Mouse (Mus musculus) limb, embryonic 14.5 days (tissue): ENCODE measurements around the gene Chsy1. TPM values are rescaled to one million over a fixed set of nuclear protein-coding genes. Genes with fewer than 3 reads are reported as not detected.
A peak's percentile ranks its signal among the peaks of the same experiment; 100 is the strongest.

Experiments
- ATAC-seq: fragments of 200-750 bp; cut with Nextera tagmentation; 2 replicates; pipeline ENCODE4 v1.8.0; 2017; ENCODE audit warnings: low read depth, moderate number of reproducible peaks, moderate TSS enrichment; ENCODE audit not compliant: low FRiP score
- DNase-seq: peaks from one replicate; pipeline ENCODE4 v3.0.0-alpha.2; 2015; ENCODE audit warnings: low spot score
- H3K27ac ChIP-seq: fragments of 300-500 bp; sonication (generic); replicated peaks from 2 replicates; pipeline ENCODE4 v1.5.1; 2014; ENCODE audit warnings: low read depth, mild to moderate bottlenecking, low read length, moderate library complexity, mixed read lengths
- H3K27me3 ChIP-seq: fragments of 300-500 bp; sonication (generic); 2 replicates; pipeline ENCODE4 v1.6.1; 2014; ENCODE audit warnings: low read length, mixed read lengths; ENCODE audit not compliant: control insufficient read depth, insufficient read depth
- H3K36me3 ChIP-seq: fragments of 300-500 bp; sonication (generic); 2 replicates; pipeline ENCODE4 v1.6.1; 2014; ENCODE audit warnings: mild to moderate bottlenecking, low read length, moderate library complexity, mixed read lengths; ENCODE audit not compliant: control insufficient read depth, insufficient read depth
- H3K4me1 ChIP-seq: fragments of 300-500 bp; sonication (generic); 2 replicates; pipeline ENCODE4 v1.6.1; 2014; ENCODE audit warnings: antibody characterized with exemption, low read length, mixed read lengths; ENCODE audit not compliant: control insufficient read depth, insufficient read depth
- H3K4me2 ChIP-seq: fragments of 300-500 bp; sonication (generic); replicated peaks from 2 replicates; pipeline ENCODE4 v1.6.1; 2014; ENCODE audit warnings: low read depth, mild to moderate bottlenecking, low read length, moderate library complexity; ENCODE audit not compliant: severe bottlenecking
- H3K4me3 ChIP-seq: fragments of 300-500 bp; sonication (generic); replicated peaks from 2 replicates; pipeline ENCODE4 v1.5.1; 2014; ENCODE audit warnings: low read length
- H3K9ac ChIP-seq: fragments of 300-500 bp; sonication (generic); 2 replicates; pipeline ENCODE4 v1.6.1; 2014; ENCODE audit warnings: mild to moderate bottlenecking, low read depth, low read length, moderate library complexity; ENCODE audit not compliant: severe bottlenecking
- H3K9me3 ChIP-seq: fragments of 300-500 bp; sonication (generic); 2 replicates; pipeline ENCODE4 v1.6.1; 2016; ENCODE audit warnings: low read length; ENCODE audit not compliant: control insufficient read depth
- POLR2A ChIP-seq: fragments of 200-500 bp; IDR thresholded peaks from 2 replicates; pipeline ENCODE4 v1.8.0; 2012; ENCODE audit warnings: inconsistent platforms, mild to moderate bottlenecking, moderate library complexity, borderline replicate concordance; ENCODE audit not compliant: insufficient read depth, insufficient read length; ENCODE audit errors: extremely low read depth
- WGBS: fragments of 180-500 bp; shearing (Covaris S2); extraction: QIAGEN DNeasy Blood & Tissue Kit; methylation state at CpG from one replicate; pipeline ENCODE4 v1.1.7; 2014; 5-methylcytosine and 5-hydroxymethylcytosine counted together
- polyA plus RNA-seq, 2 experiments: library from polyadenylated mRNA; depleted of rRNA in 1 of 2; stranded (reverse) in 1 of 2; unstranded in 1 of 2; fragments of >200 nt; fragmentation: Nextera tagmentation in 1 of 2; extraction: Ambion mirVana in 1 of 2; gene quantifications; 2 replicates each; pipeline versions ENCODE4 v1.2.1 to v1.2.3; 2012 to 2014

The Chsy1 gene
- polyA plus RNA-seq, 2 experiments, result 33.3 to 33.6 TPM

- DNase-seq, result peak; percentile 77
- ATAC-seq, result no peak
Observed at GRCm38 (mm10) chr7:66101866-66102265, 7.4 kb upstream of the Chsy1 start.

GRCm38 (mm10) chr7:66104531-66104930, 4.8 kb upstream of the Chsy1 start:
- ATAC-seq (no peak), DNase-seq (no peak)
- Histone ChIP-seq H3K4me2 (no peak overlapping the region), H3K36me3 (no peaks in the 10 kb centered on the region), H3K27me3 (no peaks in the 10 kb centered on the region), H3K27ac (no peak overlapping the region), H3K9ac (no peak overlapping the region), H3K9me3 (no peaks in the 10 kb centered on the region), H3K4me1 (no peaks in the 10 kb centered on the region), H3K4me3 (no peak overlapping the region)
- 84% methylated on average over 5 of the region's 5 CpGs for WGBS
- no peak for TF ChIP-seq POLR2A

More at GRCm38 (mm10) chr7:66101866-66102265, 7.4 kb upstream of the Chsy1 start:
- H3K9me3 ChIP-seq, result no peaks in the 10 kb centered on the region
- no peaks in the 10 kb centered on the region for H3K27me3 ChIP-seq
- 7% methylated on average over 4 of the region's 4 CpGs for WGBS
- H3K4me2 ChIP-seq, result no peak overlapping the region
- TF ChIP-seq POLR2A, result no peak
- H3K4me1 ChIP-seq, result no peaks in the 10 kb centered on the region
- no peaks in the 10 kb centered on the region for H3K36me3 ChIP-seq
- H3K4me3 ChIP-seq, result no peak overlapping the region
- no peak overlapping the region for H3K9ac ChIP-seq
- no peak overlapping the region for H3K27ac ChIP-seq

- DNase-seq, result no peak
- Histone ChIP-seq H3K9ac (no peak overlapping the region), H3K27ac (no peak overlapping the region), H3K4me1 (no peaks in the 10 kb centered on the region), H3K4me3 (no peak overlapping the region), H3K9me3 (no peaks in the 10 kb centered on the region), H3K27me3 (no peaks in the 10 kb centered on the region), H3K36me3 (no peaks in the 10 kb centered on the region), H3K4me2 (no peak overlapping the region)
- TF ChIP-seq POLR2A, result no peak
- ATAC-seq, result no peak
- 53% methylated on average over 4 of the region's 4 CpGs for WGBS
Observed at GRCm38 (mm10) chr7:66105771-66106170, 3.5 kb upstream of the Chsy1 start.

GRCm38 (mm10) chr7:66106581-66107056, 2.7 kb upstream of the Chsy1 start:
- no peak for ATAC-seq
- no peak overlapping the region for H3K4me2 ChIP-seq

GRCm38 (mm10) chr7:66107206-66107605, 2.1 kb upstream of the Chsy1 start:
- Histone ChIP-seq H3K9me3 (no peaks in the 10 kb centered on the region), H3K4me3 (no peak overlapping the region), H3K36me3 (no peaks in the 10 kb centered on the region), H3K4me2 (no peak overlapping the region), H3K9ac (no peak overlapping the region), H3K27ac (no peak overlapping the region), H3K4me1 (peaks cover 4% of the 10 kb centered on the region; the same call in 1 of the 2 replicates), H3K27me3 (no peaks in the 10 kb centered on the region)
- 80% methylated on average over 11 of the region's 11 CpGs for WGBS
- ATAC-seq (no peak), DNase-seq (no peak)
- no peak for TF ChIP-seq POLR2A

More at GRCm38 (mm10) chr7:66106581-66107056, 2.7 kb upstream of the Chsy1 start:
- Histone ChIP-seq H3K27me3 (no peaks in the 10 kb centered on the region), H3K36me3 (no peaks in the 10 kb centered on the region), H3K4me1 (peaks cover 4% of the 10 kb centered on the region; the same call in 1 of the 2 replicates), H3K27ac (peak overlapping the region; percentile 43; the same call in 1 of the 2 replicates), H3K9ac (no peak overlapping the region), H3K4me3 (no peak overlapping the region), H3K9me3 (no peaks in the 10 kb centered on the region)
- TF ChIP-seq POLR2A, result no peak
- DNase-seq, result peak; percentile 51
- 48% methylated on average over 7 of the region's 7 CpGs for WGBS

- Histone ChIP-seq H3K4me1 (peaks cover 4% of the 10 kb centered on the region; the same call in 1 of the 2 replicates), H3K9me3 (no peaks in the 10 kb centered on the region), H3K4me2 (no peak overlapping the region), H3K4me3 (no peak overlapping the region), H3K9ac (no peak overlapping the region), H3K36me3 (no peaks in the 10 kb centered on the region), H3K27ac (no peak overlapping the region), H3K27me3 (no peaks in the 10 kb centered on the region)
- TF ChIP-seq POLR2A, result no peak
- no peak for ATAC-seq
- 13% methylated on average over 7 of the region's 7 CpGs for WGBS
- DNase-seq, result no peak
Observed at GRCm38 (mm10) chr7:66107930-66108329, 1.4 kb upstream of the Chsy1 start.
